Mouse (Mus musculus) megakaryocyte, embryonic 14.5 days (primary cell): ENCODE data around the gene Cpne5. TPM values are rescaled to one million over a fixed set of nuclear protein-coding genes. Genes with fewer than 3 reads are reported as not detected.

Source experiments
- H3K27me3 ChIP-seq: replicated peaks from 2 replicates; pipeline ENCODE3; 2012; ENCODE audit warnings: inconsistent platforms
- H3K36me3 ChIP-seq: replicated peaks from 2 replicates; pipeline ENCODE3; 2012; ENCODE audit warnings: low read length, inconsistent platforms, mixed read lengths
- H3K4me1 ChIP-seq: 2 replicates; pipeline ENCODE4 v1.6.1; 2012; ENCODE audit warnings: inconsistent platforms
- H3K4me3 ChIP-seq: replicated peaks from 2 replicates; pipeline ENCODE3; 2012; ENCODE audit warnings: moderate library complexity, mild to moderate bottlenecking, inconsistent platforms
- H3K9me3 ChIP-seq: 2 replicates; pipeline ENCODE4 v1.6.1; 2012; ENCODE audit warnings: inconsistent platforms
- FLI1 ChIP-seq: IDR thresholded peaks from 2 replicates; pipeline ENCODE4 v1.6.1; 2012; ENCODE audit warnings: low read length, inconsistent platforms, mixed read lengths
- GATA1 ChIP-seq: IDR thresholded peaks from 3 replicates; pipeline ENCODE4 v1.6.1; 2012; ENCODE audit warnings: mixed read lengths, low read length, inconsistent platforms, borderline replicate concordance
- polyA plus RNA-seq: library from polyadenylated mRNA; stranded (reverse); fragments of >175 nt; gene quantifications from 2 replicates; pipeline ENCODE4 v1.2.3, GENCODE M21; 2012; ENCODE audit warnings: low replicate concordance; ENCODE audit not compliant: insufficient read depth

The Cpne5 gene
- polyA plus RNA-seq, 1 experiment, result 15.2 TPM

DNA sequence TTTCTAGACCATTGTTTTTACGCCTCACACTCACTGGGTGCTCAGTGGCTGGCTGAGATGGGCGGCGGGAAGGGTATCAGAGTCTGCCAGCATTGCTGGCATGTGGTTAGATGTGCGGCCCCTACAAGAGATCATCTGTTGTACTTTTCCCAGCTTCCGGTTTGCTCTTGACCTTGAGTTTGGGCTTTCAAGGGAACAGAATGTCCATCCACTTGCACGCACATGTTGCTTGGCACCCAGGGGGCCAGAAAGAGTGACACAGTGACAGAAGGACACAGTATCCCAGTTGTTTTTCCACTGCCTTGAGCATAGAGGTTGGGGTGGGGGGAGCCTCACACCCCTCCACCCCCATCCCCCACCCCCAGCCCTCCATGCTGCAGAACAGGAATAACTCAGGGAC is 90.2 kb downstream of the Cpne5 start:
- no peak for TF ChIP-seq GATA1
- no peak for TF ChIP-seq FLI1
- Histone ChIP-seq H3K9me3 (peaks cover 7% of the 10 kb centered on the region), H3K4me1 (peaks cover 67% of the 10 kb centered on the region), H3K36me3 (peaks cover 7% of the 10 kb centered on the region), H3K4me3 (no peak overlapping the region), H3K27me3 (peaks cover 26% of the 10 kb centered on the region)

DNA sequence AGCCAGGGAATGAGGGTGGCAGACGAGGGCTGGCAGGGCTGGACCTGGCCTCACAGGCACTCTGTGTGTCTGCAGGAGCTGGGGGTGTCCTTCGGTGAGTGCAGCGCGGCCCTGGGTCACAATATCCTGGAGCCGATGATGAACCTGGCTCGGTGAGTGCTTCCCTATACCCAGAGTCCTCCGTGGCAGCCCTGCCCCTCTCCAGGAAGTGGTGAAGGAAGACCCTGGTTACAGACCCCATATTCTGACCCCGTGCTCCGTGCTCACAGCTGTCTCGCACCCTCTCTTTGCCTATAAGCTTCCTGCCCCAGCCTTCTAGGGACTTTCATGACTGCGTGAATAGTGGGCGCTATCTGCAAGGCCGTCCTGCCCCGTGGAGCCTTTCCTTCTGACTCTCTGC is 90.7 kb downstream of the Cpne5 start:
- H3K4me3 ChIP-seq, result peak overlapping the region; percentile 53

DNA sequence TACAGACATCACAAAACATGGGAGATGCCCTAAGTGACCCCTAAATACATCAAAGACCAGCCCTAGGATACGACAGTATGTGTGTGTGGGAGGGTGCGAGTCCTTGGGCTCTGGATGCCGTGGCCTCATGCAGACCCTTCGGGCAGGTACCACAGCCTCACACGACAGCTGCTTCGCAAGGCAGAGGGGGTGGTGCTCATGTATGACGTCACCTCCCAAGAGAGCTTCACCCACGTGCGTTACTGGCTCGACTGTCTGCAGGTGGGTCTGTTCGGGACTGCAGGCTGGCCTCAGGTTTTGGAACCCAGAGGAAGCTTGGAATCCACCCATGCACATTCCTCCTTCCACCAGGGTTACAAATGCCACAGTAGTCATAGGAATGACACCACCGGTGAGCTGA is 92.9 kb downstream of the Cpne5 start:
- Histone ChIP-seq H3K27me3 (peaks cover 15% of the 10 kb centered on the region), H3K4me1 (peaks cover 89% of the 10 kb centered on the region)
- TF ChIP-seq GATA1 (no peak), FLI1 (no peak)

More for the DNA sequence above, 90.7 kb downstream of the Cpne5 start:
- peaks cover 68% of the 10 kb centered on the region for H3K4me1 ChIP-seq
- TF ChIP-seq FLI1 (no peak), GATA1 (no peak)
- peaks cover 7% of the 10 kb centered on the region for H3K36me3 ChIP-seq
- H3K9me3 ChIP-seq, result peaks cover 7% of the 10 kb centered on the region
- peaks cover 21% of the 10 kb centered on the region for H3K27me3 ChIP-seq

DNA sequence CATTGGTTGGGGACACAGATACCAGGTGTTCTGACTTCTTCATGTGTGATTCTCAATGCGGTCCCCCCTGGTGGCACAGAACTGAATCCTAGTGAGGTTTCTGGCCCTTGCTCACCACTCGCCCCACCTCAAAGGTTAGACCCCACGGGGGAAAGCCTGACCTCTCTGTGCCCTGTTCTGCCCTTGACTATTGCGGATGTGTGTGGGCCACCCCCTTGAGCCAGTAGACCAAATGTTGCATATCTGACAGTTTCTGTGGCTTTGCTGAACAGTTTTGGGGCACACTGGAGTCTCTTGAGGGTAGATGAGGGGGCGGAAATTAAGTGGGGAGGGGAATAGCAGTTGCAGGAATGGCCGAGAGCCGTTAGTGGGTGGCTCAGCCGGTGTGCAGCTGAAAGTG is 94.7 kb downstream of the Cpne5 start:
- H3K4me1 ChIP-seq, result peaks cover 74% of the 10 kb centered on the region

More for the DNA sequence above, 92.9 kb downstream of the Cpne5 start:
- H3K9me3 ChIP-seq, result peaks cover 7% of the 10 kb centered on the region
- H3K36me3 ChIP-seq, result peaks cover 13% of the 10 kb centered on the region
- peak overlapping the region; percentile 64 for H3K4me3 ChIP-seq

DNA sequence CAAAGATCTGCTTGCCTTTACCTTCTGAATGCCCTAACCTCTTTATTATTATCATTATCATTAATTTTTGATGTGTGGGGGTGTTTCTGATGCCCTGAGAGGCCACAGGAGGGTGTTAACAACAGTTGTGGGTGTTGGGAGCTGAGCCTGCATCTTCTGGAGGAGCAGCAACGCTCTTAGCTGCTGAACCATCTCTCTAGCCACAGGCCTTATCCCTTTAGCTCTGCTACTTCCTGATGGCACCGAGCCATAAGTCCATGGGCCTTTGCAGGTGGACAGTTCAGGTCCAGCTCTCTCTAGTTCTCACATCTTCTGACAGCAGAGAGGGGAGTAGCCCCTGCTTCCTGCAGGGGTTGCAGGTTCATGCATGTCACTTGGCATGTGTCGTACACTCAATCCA is 96.4 kb downstream of the Cpne5 start:
- H3K4me1 ChIP-seq, result peaks cover 59% of the 10 kb centered on the region
- no peak overlapping the region for H3K4me3 ChIP-seq
- peaks cover 21% of the 10 kb centered on the region for H3K36me3 ChIP-seq
- H3K27me3 ChIP-seq, result peaks cover 24% of the 10 kb centered on the region
- TF ChIP-seq GATA1 (no peak), FLI1 (no peak)
- peaks cover 7% of the 10 kb centered on the region for H3K9me3 ChIP-seq

More for the DNA sequence above, 94.7 kb downstream of the Cpne5 start:
- no peak for TF ChIP-seq FLI1
- TF ChIP-seq GATA1, result no peak
- Histone ChIP-seq H3K36me3 (peaks cover 17% of the 10 kb centered on the region), H3K27me3 (peaks cover 18% of the 10 kb centered on the region), H3K9me3 (peaks cover 7% of the 10 kb centered on the region), H3K4me3 (no peak overlapping the region)

DNA sequence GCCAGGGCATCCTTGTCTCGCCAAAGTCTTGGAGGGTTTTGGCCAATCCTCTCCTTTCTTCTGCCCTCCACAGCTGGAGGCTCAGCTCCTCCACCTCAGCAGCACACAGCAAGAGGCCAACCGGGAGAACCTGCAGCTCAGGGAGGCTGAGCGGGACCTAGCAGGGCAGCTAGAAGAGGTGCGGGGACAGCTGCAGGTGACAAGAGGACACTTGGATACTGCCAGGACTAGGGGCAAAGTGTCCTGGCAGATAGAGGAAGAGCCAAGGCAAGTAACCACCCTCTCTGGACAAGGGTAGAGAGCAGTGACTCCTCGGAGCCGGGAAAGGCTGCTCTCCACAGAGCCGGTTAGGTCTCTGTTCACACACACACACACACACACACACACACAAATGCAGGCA is 100.1 kb downstream of the Cpne5 start:
- Histone ChIP-seq H3K27me3 (peaks cover 21% of the 10 kb centered on the region), H3K9me3 (no peaks in the 10 kb centered on the region), H3K36me3 (peaks cover 19% of the 10 kb centered on the region), H3K4me1 (peaks cover 57% of the 10 kb centered on the region), H3K4me3 (no peak overlapping the region)
- TF ChIP-seq GATA1 (no peak), FLI1 (no peak)

DNA sequence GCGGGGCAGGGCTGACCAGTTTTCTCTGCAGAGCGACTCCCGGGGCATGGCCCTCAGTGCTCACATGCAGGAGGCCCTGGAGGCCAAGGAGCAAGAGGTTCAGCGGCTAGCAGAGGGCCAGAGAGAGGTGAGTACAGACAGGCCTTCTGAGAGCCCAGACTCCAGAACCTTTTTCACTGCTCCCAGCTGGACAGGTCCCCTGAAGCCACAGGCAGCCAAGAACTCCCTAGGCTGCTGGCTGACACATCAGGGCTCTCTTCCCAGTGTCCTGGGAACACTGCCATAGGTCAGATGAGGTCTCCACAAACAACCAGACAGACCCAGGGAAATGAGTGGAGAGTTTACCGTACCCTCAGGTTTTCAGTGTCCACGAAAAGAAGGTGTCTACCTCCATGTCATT is 101.7 kb downstream of the Cpne5 start:
- Histone ChIP-seq H3K4me1 (peaks cover 49% of the 10 kb centered on the region), H3K36me3 (peaks cover 19% of the 10 kb centered on the region), H3K4me3 (no peak overlapping the region), H3K27me3 (peaks cover 30% of the 10 kb centered on the region), H3K9me3 (no peaks in the 10 kb centered on the region)
- TF ChIP-seq GATA1 (no peak), FLI1 (no peak)

DNA sequence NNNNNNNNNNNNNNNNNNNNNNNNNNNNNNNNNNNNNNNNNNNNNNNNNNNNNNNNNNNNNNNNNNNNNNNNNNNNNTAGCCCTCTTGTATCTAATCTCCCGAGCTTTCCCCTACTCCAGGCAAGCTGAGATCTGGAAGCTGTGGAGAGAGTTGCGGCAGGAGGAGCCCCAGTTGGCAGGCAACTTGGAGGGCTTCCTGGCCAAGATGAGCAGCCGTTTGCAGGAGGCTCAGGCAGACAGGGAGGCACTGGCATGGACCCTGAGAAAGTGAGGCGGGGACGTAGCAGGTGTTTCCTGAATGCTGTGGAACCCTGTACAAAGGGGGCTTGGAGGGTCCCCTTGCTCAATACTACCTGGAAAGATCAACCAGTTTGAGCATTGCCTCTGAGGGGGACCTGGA is 102.9 kb downstream of the Cpne5 start:
- H3K4me1 ChIP-seq, result peaks cover 41% of the 10 kb centered on the region
- TF ChIP-seq GATA1, result no peak
- TF ChIP-seq FLI1, result no peak
- peaks cover 37% of the 10 kb centered on the region for H3K27me3 ChIP-seq
- H3K4me3 ChIP-seq, result no peak overlapping the region
- H3K9me3 ChIP-seq, result no peaks in the 10 kb centered on the region
- peaks cover 12% of the 10 kb centered on the region for H3K36me3 ChIP-seq

DNA sequence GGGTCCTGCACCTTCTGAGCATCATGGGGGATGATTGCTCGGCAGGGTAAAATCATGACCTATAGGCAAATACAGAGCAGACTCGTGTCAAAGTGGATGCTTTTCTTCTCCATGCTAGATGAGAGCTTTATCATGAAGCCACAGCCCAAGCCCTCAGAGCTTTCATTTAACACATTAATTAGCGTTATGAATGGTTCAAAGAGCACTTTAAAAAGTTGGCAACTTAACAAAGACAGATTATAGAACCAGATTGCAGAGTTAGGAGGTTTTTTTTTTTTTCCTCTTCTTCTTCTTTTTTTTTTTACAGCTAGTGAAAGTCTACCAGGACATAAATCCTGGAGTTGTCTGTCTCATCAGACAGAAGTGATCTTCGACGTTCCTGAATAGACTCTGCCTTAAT is 108.6 kb downstream of the Cpne5 start:
- Histone ChIP-seq H3K4me1 (peaks cover 32% of the 10 kb centered on the region), H3K36me3 (peaks cover 3% of the 10 kb centered on the region), H3K4me3 (no peak overlapping the region), H3K9me3 (peaks cover 5% of the 10 kb centered on the region; the same call in 1 of the 2 replicates), H3K27me3 (peaks cover 22% of the 10 kb centered on the region)
- no peak for TF ChIP-seq GATA1
- TF ChIP-seq FLI1, result no peak

DNA sequence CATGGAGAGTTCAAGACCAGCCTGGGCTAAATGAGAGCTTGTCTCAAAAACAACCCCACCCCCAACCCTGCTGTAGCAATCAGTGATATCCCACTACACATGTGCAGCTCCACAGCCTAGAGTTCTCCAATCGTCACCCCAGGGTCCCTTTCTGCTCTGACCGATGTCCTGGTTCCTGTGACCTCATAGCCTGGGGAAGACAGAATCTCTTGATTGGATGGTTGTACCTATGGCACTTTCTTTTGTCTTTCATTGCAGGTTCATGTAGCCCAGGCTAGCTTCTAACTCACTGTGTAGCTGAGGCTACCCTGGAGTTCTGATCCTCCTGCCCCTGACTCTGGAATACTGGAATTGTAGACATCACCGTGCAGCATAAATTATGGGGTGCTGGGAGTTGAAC is 111.4 kb downstream of the Cpne5 start:
- Histone ChIP-seq H3K9me3 (peaks cover 5% of the 10 kb centered on the region; the same call in 1 of the 2 replicates), H3K4me1 (peaks cover 11% of the 10 kb centered on the region), H3K36me3 (peaks cover 7% of the 10 kb centered on the region), H3K27me3 (peaks cover 15% of the 10 kb centered on the region), H3K4me3 (no peak overlapping the region)
- TF ChIP-seq FLI1 (no peak), GATA1 (no peak)

DNA sequence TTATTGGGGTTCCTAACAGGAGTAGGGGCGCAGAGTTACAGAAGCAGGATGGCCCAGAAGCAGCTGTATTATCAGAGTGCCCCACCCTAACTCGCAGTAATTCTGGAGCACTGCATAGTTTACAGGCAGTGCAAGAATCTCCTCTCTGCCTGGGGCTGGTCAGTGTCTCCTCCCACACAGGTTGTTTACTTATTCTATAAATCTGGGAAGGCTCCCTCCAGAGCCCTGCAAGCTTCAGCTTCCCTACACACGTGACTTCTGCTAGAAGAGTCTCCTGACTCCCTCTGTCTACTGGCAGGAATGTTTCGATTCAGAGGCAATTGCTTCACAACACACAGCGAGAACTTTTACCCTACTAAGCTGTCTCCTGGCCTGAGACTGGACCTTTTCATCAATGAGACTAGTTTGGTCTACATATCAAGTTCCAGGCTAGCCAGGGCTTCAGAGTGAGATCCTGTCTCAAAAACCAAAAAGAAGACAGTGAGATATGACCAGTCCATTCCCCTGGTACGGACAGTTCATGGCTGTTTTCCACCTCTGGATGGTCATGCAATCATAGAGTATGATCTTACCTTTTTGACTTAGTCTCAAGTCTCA is 114.3 kb downstream of the Cpne5 start:
- peaks cover 5% of the 10 kb centered on the region; the same call in 1 of the 2 replicates for H3K9me3 ChIP-seq
- H3K27me3 ChIP-seq, result peaks cover 10% of the 10 kb centered on the region
- H3K4me3 ChIP-seq, result no peak overlapping the region
- TF ChIP-seq GATA1, result no peak
- no peak for TF ChIP-seq FLI1
- H3K36me3 ChIP-seq, result peaks cover 7% of the 10 kb centered on the region
- H3K4me1 ChIP-seq, result peaks cover 16% of the 10 kb centered on the region
